Mouse (Mus musculus) urinary bladder, postnatal 4 days (tissue): ENCODE measurements around the gene Defa37.
"Not testable (repeated sequence)": the region's sequence is repeated elsewhere in the genome, so short reads cannot be mapped to it uniquely, and the experiment has no call there.

ENCODE experiments used
- DNase-seq, 2 experiments: peaks; one replicate each; pipeline ENCODE4 v3.0.0; 2021 to 2022; ENCODE audit warnings: low spot score in 2 of 2

Gene Defa37

DNA sequence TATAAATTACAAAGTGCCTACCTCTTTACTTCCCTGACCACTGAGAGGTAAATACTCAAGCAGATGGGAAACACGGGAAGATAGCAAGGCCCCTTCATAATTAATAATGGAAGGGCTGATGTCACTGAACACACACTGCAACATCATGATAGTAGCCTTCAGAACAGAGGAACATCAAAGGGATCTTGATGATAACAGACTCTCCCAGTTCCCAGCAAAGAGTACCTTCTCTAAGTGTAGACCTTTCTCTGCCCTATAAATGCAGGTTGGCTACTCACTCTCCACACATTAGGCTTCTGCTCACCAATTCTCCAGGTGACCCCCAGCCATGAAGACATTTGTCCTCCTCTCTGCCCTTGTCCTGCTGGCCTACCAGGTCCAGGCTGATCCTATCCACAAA, at the start of gene Defa37:
Gene Defa37 (plus strand): TSS at position 301 of the 400 bp plus-strand sequence.
- DNase-seq: not testable (repeated sequence)

DNA sequence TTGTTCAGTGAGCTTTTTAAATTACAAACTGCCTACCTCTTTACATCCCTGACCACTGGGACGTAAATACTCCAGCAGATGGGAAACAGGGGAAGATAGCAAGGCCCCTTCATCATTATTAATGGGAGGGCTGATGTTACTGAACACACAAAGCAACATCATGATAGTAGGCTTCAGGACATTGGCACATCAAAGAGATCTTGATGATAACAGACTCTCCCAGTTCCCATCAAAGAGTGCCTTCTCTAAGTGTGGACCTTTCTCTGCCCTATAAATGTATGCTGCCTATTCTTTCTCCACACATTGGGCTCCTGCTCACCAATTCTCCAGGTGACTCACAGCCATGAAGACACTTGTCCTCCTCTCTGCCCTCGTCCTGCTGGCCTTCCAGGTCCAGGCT, 36.5 kb upstream of the Defa37 start, which contains the start of gene Defa32:
Gene Defa32 (plus strand): TSS at position 301 of the 400 bp plus-strand sequence.
- DNase-seq: not testable (repeated sequence)

DNA sequence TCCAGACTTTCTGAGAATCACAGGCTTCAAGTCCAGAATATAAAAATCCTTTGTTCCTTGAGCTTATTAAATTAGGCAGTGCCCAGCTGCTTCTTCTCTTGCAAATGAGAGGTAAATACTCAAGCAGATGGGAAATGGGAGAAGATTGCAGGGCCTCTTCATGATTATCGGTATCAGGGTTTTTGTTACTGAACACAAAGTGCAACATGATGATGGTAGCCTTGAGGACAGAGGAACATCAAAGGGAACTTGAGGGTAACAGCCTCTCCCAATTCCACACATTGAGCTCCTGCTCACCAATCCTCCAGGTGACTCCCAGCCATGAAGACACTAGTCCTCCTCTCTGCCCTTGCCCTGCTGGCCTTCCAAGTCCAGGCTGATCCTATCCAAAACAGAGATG, 17.5 kb downstream of the Defa37 start, which contains the start of gene Defa28:
Gene Defa28 (plus strand): TSS at position 301 of the 400 bp plus-strand sequence.
- not testable (repeated sequence) for DNase-seq

DNA sequence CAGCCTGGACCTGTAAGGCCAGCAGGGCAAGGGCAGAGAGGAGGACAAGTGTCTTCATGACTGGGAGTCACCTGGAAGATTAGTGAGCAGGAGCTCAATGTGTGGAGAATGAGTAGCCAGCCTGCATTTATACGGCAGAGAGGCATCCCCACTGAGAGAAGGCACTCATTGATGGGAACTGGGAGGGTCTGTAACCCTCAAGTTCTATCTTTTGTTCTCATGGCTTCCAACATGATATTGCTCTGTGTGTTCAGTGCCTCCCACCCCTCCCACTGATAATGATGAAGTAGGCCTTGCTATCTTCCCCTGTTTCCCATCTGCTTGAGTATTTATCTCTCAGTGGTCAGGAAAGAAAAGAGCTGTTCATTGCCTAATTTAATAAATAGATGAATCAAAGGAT, 29.2 kb downstream of the Defa37 start, which contains the start of gene Gm7861:
Gene Gm7861 (minus strand): TSS at position 101 of the 400 bp plus-strand sequence.
- not testable (repeated sequence) for DNase-seq
